Mouse (Mus musculus): Measurements from ENCODE around the gene Dnajc8. TPM values are rescaled to one million over a fixed set of nuclear protein-coding genes. Genes with fewer than 3 reads are reported as not detected.

Dnajc8 gene
- total and polyA plus RNA-seq, 2 experiments from 2014 or later = 103 to 151 TPM

- Histone ChIP-seq H3K36me3 (ENCODE audit: insufficient read depth) (no peaks in the 10 kb centered on the region), H3K4me1 (ENCODE audit: insufficient read depth) (no peaks in the 10 kb centered on the region), H3K4me3 (ENCODE audit: low read depth, low read length) (no peak overlapping the region), H3K27me3 (ENCODE audit: insufficient read depth, low read length) (no peaks in the 10 kb centered on the region), H3K9ac (no peak overlapping the region), H3K4me2 (ENCODE audit: low read depth) (no peak overlapping the region), H3K27ac (ENCODE audit: low read depth, low read length) (no peak overlapping the region), H3K9me3 (ENCODE audit: low read length) (no peaks in the 10 kb centered on the region)
- DNase-seq = no peak
- WGBS = 56% methylated on average over 3 of the region's 3 CpGs
- no peak for TF ChIP-seq CTCF (IDR thresholded peaks at IDR 0.05; ENCODE audit: low read depth)
- no peak for ATAC-seq
These were observed 48.4 kb downstream of the Dnajc8 start for GRCm38 (mm10) chr4:132583781-132584180.

DNA sequence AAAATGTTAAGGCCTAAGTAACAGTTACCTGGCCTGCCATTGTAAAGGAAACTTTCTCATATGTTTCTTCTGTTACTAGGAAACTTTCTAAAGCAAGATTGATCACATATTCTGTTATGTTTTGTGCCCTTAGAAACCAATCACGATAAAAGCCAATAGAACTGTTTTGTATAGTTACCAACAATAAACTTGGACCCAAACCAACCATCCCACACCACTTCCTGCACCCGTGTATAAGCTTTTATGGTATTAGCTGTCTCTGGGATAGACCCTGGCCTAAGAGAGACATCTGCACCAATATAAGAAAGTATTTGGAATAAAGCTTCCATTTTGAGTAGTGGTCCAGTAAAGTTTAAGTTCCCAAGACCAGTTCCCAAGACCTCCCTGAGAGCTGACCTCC lies 49.6 kb downstream of the Dnajc8 start:
- Histone ChIP-seq H3K4me3 (ENCODE audit: low read depth, low read length) (no peak overlapping the region), H3K4me1 (ENCODE audit: insufficient read depth) (no peaks in the 10 kb centered on the region), H3K27ac (ENCODE audit: low read depth, low read length) (no peak overlapping the region), H3K4me2 (ENCODE audit: low read depth) (no peak overlapping the region), H3K9me3 (ENCODE audit: low read length) (no peaks in the 10 kb centered on the region), H3K36me3 (ENCODE audit: insufficient read depth) (no peaks in the 10 kb centered on the region), H3K9ac (no peak overlapping the region), H3K27me3 (ENCODE audit: insufficient read depth, low read length) (no peaks in the 10 kb centered on the region)
- no peak for DNase-seq
- TF ChIP-seq CTCF (IDR thresholded peaks at IDR 0.05; ENCODE audit: low read depth) = no peak
- ATAC-seq = no peak
- 84% methylated on average over 2 of the region's 2 CpGs for WGBS

- TF ChIP-seq CTCF (IDR thresholded peaks at IDR 0.05; ENCODE audit: low read depth) = no peak
- ATAC-seq = no peak
- 96% methylated on average over 4 of the region's 4 CpGs for WGBS
These were observed 50.9 kb downstream of the Dnajc8 start for GRCm38 (mm10) chr4:132586282-132586681.

DNA sequence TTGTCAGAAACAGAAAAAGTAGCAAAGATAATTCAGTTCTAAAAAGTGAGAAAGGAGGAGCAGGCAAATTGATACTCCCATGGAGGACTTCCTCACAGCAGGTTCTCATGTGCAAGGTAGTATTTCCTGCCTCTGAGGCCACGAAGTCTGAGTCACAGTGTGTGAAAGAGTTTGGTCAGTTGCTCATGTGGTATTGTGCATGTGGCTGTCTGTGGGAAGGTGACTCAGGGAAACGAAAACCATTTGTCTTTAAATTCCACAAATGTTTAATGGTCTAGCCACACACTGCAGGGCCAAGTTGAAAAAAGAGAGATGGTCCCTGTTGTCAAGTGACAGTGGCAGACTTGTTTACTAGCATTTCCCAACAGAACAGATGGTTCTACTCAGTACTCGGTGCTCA lies 53.2 kb downstream of the Dnajc8 start:
- DNase-seq (no peak), ATAC-seq (no peak)
- TF ChIP-seq CTCF (IDR thresholded peaks at IDR 0.05; ENCODE audit: low read depth) = no peak
- H3K4me2 ChIP-seq (ENCODE audit: low read depth) = no peak overlapping the region
- no peaks in the 10 kb centered on the region for H3K9me3 ChIP-seq (ENCODE audit: low read length)
- no peak overlapping the region for H3K9ac ChIP-seq
- H3K36me3 ChIP-seq (ENCODE audit: insufficient read depth) = no peaks in the 10 kb centered on the region
- H3K4me3 ChIP-seq (ENCODE audit: low read depth, low read length) = no peak overlapping the region
- no peaks in the 10 kb centered on the region for H3K27me3 ChIP-seq (ENCODE audit: insufficient read depth, low read length)
- WGBS = 85% methylated on average over 3 of the region's 3 CpGs
- no peak overlapping the region for H3K27ac ChIP-seq (ENCODE audit: low read depth, low read length)
- no peaks in the 10 kb centered on the region for H3K4me1 ChIP-seq (ENCODE audit: insufficient read depth)

More at GRCm38 (mm10) chr4:132586282-132586681, 50.9 kb downstream of the Dnajc8 start:
- no peaks in the 10 kb centered on the region for H3K9me3 ChIP-seq (ENCODE audit: low read length)
- H3K27me3 ChIP-seq (ENCODE audit: insufficient read depth, low read length) = no peaks in the 10 kb centered on the region
- no peak overlapping the region for H3K27ac ChIP-seq (ENCODE audit: low read depth, low read length)
- no peak overlapping the region for H3K4me3 ChIP-seq (ENCODE audit: low read depth, low read length)
- H3K4me1 ChIP-seq (ENCODE audit: insufficient read depth) = no peaks in the 10 kb centered on the region
- no peak for DNase-seq
- no peak overlapping the region for H3K4me2 ChIP-seq (ENCODE audit: low read depth)
- H3K9ac ChIP-seq = no peak overlapping the region
- H3K36me3 ChIP-seq (ENCODE audit: insufficient read depth) = no peaks in the 10 kb centered on the region

DNA sequence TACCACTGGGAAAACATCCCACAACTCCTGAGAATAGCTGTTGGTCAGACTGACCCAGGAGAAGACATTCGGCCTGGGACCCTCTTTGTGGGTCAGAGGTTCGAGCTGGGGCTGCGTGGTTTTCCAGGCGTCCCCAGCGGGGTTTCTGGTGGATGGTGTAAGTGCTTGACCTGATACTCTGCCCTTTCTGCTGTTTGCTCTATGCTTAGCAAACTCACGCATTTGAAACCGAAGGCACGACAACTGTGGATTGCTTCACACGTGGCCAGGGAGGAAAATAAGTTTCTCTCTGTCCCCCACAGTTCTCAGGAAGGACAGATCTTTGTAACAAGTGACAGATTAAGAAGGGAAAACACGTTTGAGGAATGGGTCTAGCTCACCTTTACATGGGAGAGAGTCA lies 55.3 kb downstream of the Dnajc8 start:
- DNase-seq (no peak), ATAC-seq (no peak)
- H3K27ac ChIP-seq (ENCODE audit: low read depth, low read length) = no peak overlapping the region
- TF ChIP-seq CTCF (IDR thresholded peaks at IDR 0.05; ENCODE audit: low read depth) = no peak
- H3K9ac ChIP-seq = no peak overlapping the region
- no peaks in the 10 kb centered on the region for H3K4me1 ChIP-seq (ENCODE audit: insufficient read depth)
- no peaks in the 10 kb centered on the region for H3K9me3 ChIP-seq (ENCODE audit: low read length)
- no peak overlapping the region for H3K4me3 ChIP-seq (ENCODE audit: low read depth, low read length)
- WGBS = 87% methylated on average over 10 of the region's 10 CpGs
- H3K4me2 ChIP-seq (ENCODE audit: low read depth) = no peak overlapping the region
- H3K27me3 ChIP-seq (ENCODE audit: insufficient read depth, low read length) = no peaks in the 10 kb centered on the region
- no peaks in the 10 kb centered on the region for H3K36me3 ChIP-seq (ENCODE audit: insufficient read depth)

GRCm38 (mm10) chr4:132592958-132593357 lies 57.6 kb downstream of the Dnajc8 start:
- H3K27me3 ChIP-seq (ENCODE audit: insufficient read depth, low read length) = no peaks in the 10 kb centered on the region
- no peak overlapping the region for H3K27ac ChIP-seq (ENCODE audit: low read depth, low read length)
- no peak overlapping the region for H3K4me2 ChIP-seq (ENCODE audit: low read depth)
- H3K9ac ChIP-seq = no peak overlapping the region
- no peak overlapping the region for H3K4me3 ChIP-seq (ENCODE audit: low read depth, low read length)
- no peak for ATAC-seq
- no peaks in the 10 kb centered on the region for H3K9me3 ChIP-seq (ENCODE audit: low read length)
- no peak for TF ChIP-seq CTCF (IDR thresholded peaks at IDR 0.05; ENCODE audit: low read depth)
- no peaks in the 10 kb centered on the region for H3K4me1 ChIP-seq (ENCODE audit: insufficient read depth)
- WGBS = 93% methylated on average over 9 of the region's 9 CpGs
- no peaks in the 10 kb centered on the region for H3K36me3 ChIP-seq (ENCODE audit: insufficient read depth)
- no peak for DNase-seq

- Histone ChIP-seq H3K27me3 (ENCODE audit: insufficient read depth, low read length) (no peaks in the 10 kb centered on the region), H3K9ac (no peak overlapping the region), H3K36me3 (ENCODE audit: insufficient read depth) (no peaks in the 10 kb centered on the region), H3K4me1 (ENCODE audit: insufficient read depth) (no peaks in the 10 kb centered on the region), H3K27ac (ENCODE audit: low read depth, low read length) (no peak overlapping the region), H3K4me2 (ENCODE audit: low read depth) (no peak overlapping the region), H3K4me3 (ENCODE audit: low read depth, low read length) (no peak overlapping the region), H3K9me3 (ENCODE audit: low read length) (no peaks in the 10 kb centered on the region)
- DNase-seq (no peak), ATAC-seq (no peak)
- 54% methylated on average over 4 of the region's 4 CpGs for WGBS
- TF ChIP-seq CTCF (IDR thresholded peaks at IDR 0.05; ENCODE audit: low read depth) = no peak
These were observed 58.8 kb downstream of the Dnajc8 start for GRCm38 (mm10) chr4:132594191-132594590.

DNA sequence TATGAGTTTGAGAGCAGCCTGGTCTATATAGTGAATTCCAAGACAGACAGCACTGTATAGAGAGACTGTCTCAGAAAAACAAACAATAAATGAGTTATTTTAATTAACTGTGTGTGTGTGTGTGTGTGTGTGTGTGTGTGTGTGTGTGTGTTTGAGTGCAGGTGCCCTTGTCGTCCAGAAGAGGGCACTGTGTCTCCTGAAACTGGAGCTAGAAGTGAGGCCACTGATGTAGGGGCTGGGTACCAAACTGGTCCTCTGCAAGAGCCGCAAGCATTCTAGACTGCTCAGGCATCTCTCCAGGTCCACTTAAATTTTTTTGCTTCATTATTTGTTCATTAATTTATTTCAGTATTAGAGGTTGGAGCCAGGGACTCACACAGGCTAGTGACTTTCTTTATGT lies 63.5 kb downstream of the Dnajc8 start:
- Histone ChIP-seq H3K4me2 (ENCODE audit: low read depth) (no peak overlapping the region), H3K9ac (no peak overlapping the region), H3K27ac (ENCODE audit: low read depth, low read length) (no peak overlapping the region), H3K36me3 (ENCODE audit: insufficient read depth) (no peaks in the 10 kb centered on the region), H3K4me1 (ENCODE audit: insufficient read depth) (no peaks in the 10 kb centered on the region), H3K4me3 (ENCODE audit: low read depth, low read length) (no peak overlapping the region), H3K27me3 (ENCODE audit: insufficient read depth, low read length) (no peaks in the 10 kb centered on the region), H3K9me3 (ENCODE audit: low read length) (no peaks in the 10 kb centered on the region)
- 93% methylated on average over 2 of the region's 2 CpGs for WGBS
- DNase-seq (no peak), ATAC-seq (no peak)
- no peak for TF ChIP-seq CTCF (IDR thresholded peaks at IDR 0.05; ENCODE audit: low read depth)
